Mouse (Mus musculus) myocyte (in vitro differentiated cells): ENCODE results near the gene Gm20388. TPM values are rescaled to one million over a fixed set of nuclear protein-coding genes. Genes with fewer than 3 reads are reported as not detected.

Source experiments
- H3K27me3 ChIP-seq: one replicate; pipeline ENCODE4 v1.6.1; 2011; ENCODE audit not compliant: control insufficient read depth, insufficient read depth, insufficient read length
- H3K36me3 ChIP-seq: one replicate; pipeline ENCODE4 v1.6.1; 2011; ENCODE audit not compliant: control insufficient read depth, insufficient read depth
- H3K4me2 ChIP-seq: one replicate; pipeline ENCODE4 v1.6.1; 2011; ENCODE audit warnings: low read depth, control low read depth
- H3K4me3 ChIP-seq: one replicate; pipeline ENCODE4 v1.5.1; 2011; ENCODE audit warnings: mild to moderate bottlenecking, control low read depth, moderate library complexity
- H3K79me2 ChIP-seq: one replicate; pipeline ENCODE4 v1.6.1; 2011; ENCODE audit not compliant: control insufficient read depth, insufficient read depth
- H3ac ChIP-seq: one replicate; pipeline ENCODE4 v1.6.1; 2011; ENCODE audit not compliant: control insufficient read depth, insufficient read length
- CEBPB ChIP-seq: IDR thresholded peaks from 2 replicates; pipeline ENCODE4 v1.6.1; 2011; ENCODE audit warnings: mild to moderate bottlenecking, moderate library complexity; ENCODE audit not compliant: poor library complexity, insufficient read depth, severe bottlenecking
- E2F4 ChIP-seq: IDR thresholded peaks from one replicate; pipeline ENCODE4 v1.6.1; 2011; ENCODE audit warnings: mild to moderate bottlenecking, control low read depth, moderate library complexity; ENCODE audit not compliant: insufficient read depth
- MAX ChIP-seq: IDR thresholded peaks from one replicate; pipeline ENCODE4 v1.6.1; 2011; ENCODE audit warnings: low read depth, mild to moderate bottlenecking, control low read depth
- MYOD1 ChIP-seq, 3 experiments: IDR thresholded peaks; one replicate each; pipeline ENCODE4 v1.6.1; 2011; ENCODE audit warnings: control low read depth in 2 of 3, low read depth in 2 of 3, mild to moderate bottlenecking in 2 of 3, moderate library complexity in 1 of 3; ENCODE audit not compliant: insufficient read length in 2 of 3, control insufficient read depth in 1 of 3
- MYOG ChIP-seq, 3 experiments: IDR thresholded peaks; one replicate each; pipeline ENCODE4 v1.6.1; 2011; ENCODE audit warnings: control low read depth in 2 of 3, low read depth in 2 of 3, mild to moderate bottlenecking in 2 of 3; ENCODE audit not compliant: insufficient read length in 2 of 3, control insufficient read depth in 1 of 3, insufficient read depth in 1 of 3
- POLR2A ChIP-seq: IDR thresholded peaks from one replicate; pipeline ENCODE4 v1.6.1; 2011; ENCODE audit warnings: low read depth, mild to moderate bottlenecking, control low read depth, moderate library complexity; ENCODE audit not compliant: insufficient read length
- POLR2AphosphoS2 ChIP-seq: IDR thresholded peaks from one replicate; pipeline ENCODE4 v1.6.1; 2011; ENCODE audit warnings: low read depth, control low read depth; ENCODE audit not compliant: insufficient read length
- REST ChIP-seq: IDR thresholded peaks from one replicate; pipeline ENCODE4 v1.6.1; 2011; ENCODE audit warnings: mild to moderate bottlenecking, control low read depth, moderate library complexity; ENCODE audit not compliant: insufficient read depth, insufficient read length
- SRF ChIP-seq: IDR thresholded peaks from one replicate; pipeline ENCODE4 v1.6.1; 2011; ENCODE audit warnings: low read depth; ENCODE audit not compliant: control insufficient read depth, insufficient read length
- TCF12 ChIP-seq: IDR thresholded peaks from one replicate; pipeline ENCODE4 v1.6.1; 2011; ENCODE audit warnings: mild to moderate bottlenecking, control low read depth; ENCODE audit not compliant: poor library complexity, insufficient read depth, severe bottlenecking
- TCF3 ChIP-seq: IDR thresholded peaks from one replicate; pipeline ENCODE4 v1.6.1; 2011; ENCODE audit warnings: low read depth, control low read depth; ENCODE audit not compliant: insufficient read length
- USF1 ChIP-seq: IDR thresholded peaks from one replicate; pipeline ENCODE4 v1.6.1; 2011; ENCODE audit warnings: low read depth, mild to moderate bottlenecking, control low read depth, moderate library complexity
- polyA plus RNA-seq: library from polyadenylated mRNA; unstranded; fragments of >200 nt; fragmentation: generic; extraction: Trizol; gene quantifications from one replicate; pipeline ENCODE4 v1.2.1, GENCODE M21; 2012; ENCODE audit warnings: missing spikeins

Gm20388 gene
- polyA plus RNA-seq, 1 experiment = 15.3 TPM

GRCm38 (mm10) chr8:121829777-121830362 lies 1919.2 kb downstream of the Gm20388 start:
- Histone ChIP-seq H3K27me3 (no peaks in the 10 kb centered on the region), H3K36me3 (no peaks in the 10 kb centered on the region), H3ac (peak overlapping the region; percentile 63), H3K79me2 (peaks cover 22% of the 10 kb centered on the region), H3K4me3 (peak overlapping the region; percentile 81), H3K4me2 (peak overlapping the region; percentile 97)
- TF ChIP-seq USF1 (no peak), MYOG (IDR thresholded peaks at IDR 0.05; ENCODE audit: control insufficient read depth in 1 of 3, insufficient read depth in 1 of 3, insufficient read length in 2 of 3, low read depth in 2 of 3) (no peak), E2F4 (no peak), MYOD1 (IDR thresholded peaks at IDR 0.05; ENCODE audit: control insufficient read depth in 1 of 3, insufficient read length in 2 of 3, low read depth in 2 of 3) (no peak), POLR2A (no peak), MAX (no peak), CEBPB (no peak), POLR2AphosphoS2 (no peak), SRF (no peak), TCF12 (no peak), REST (no peak), TCF3 (no peak)

GRCm38 (mm10) chr8:121832061-121832460 lies 1921.4 kb downstream of the Gm20388 start:
- Histone ChIP-seq H3K4me3 (no peak overlapping the region), H3K4me2 (peak overlapping the region; percentile 53), H3ac (no peak overlapping the region), H3K79me2 (peaks cover 21% of the 10 kb centered on the region), H3K27me3 (no peaks in the 10 kb centered on the region), H3K36me3 (no peaks in the 10 kb centered on the region)
- TF ChIP-seq POLR2A = no peak
- TF ChIP-seq SRF = no peak
- TF ChIP-seq TCF3 = no peak
- no peak for TF ChIP-seq MYOD1 (IDR thresholded peaks at IDR 0.05; ENCODE audit: control insufficient read depth in 1 of 3, insufficient read length in 2 of 3, low read depth in 2 of 3)
- TF ChIP-seq REST = no peak
- TF ChIP-seq MYOG (IDR thresholded peaks at IDR 0.05; ENCODE audit: control insufficient read depth in 1 of 3, insufficient read depth in 1 of 3, insufficient read length in 2 of 3, low read depth in 2 of 3) = no peak
- TF ChIP-seq POLR2AphosphoS2 = no peak
- no peak for TF ChIP-seq E2F4
- no peak for TF ChIP-seq TCF12
- no peak for TF ChIP-seq CEBPB
- no peak for TF ChIP-seq USF1
- no peak for TF ChIP-seq MAX

GRCm38 (mm10) chr8:121832503-121832902 lies 1921.9 kb downstream of the Gm20388 start:
- Histone ChIP-seq H3K4me2 (peak overlapping the region; percentile 53), H3K79me2 (peaks cover 19% of the 10 kb centered on the region), H3K36me3 (no peaks in the 10 kb centered on the region), H3ac (no peak overlapping the region), H3K4me3 (no peak overlapping the region), H3K27me3 (no peaks in the 10 kb centered on the region)
- no peak for TF ChIP-seq POLR2A

GRCm38 (mm10) chr8:121841242-121841641 lies 1930.6 kb downstream of the Gm20388 start:
- H3K36me3 ChIP-seq = no peaks in the 10 kb centered on the region
- TF ChIP-seq MYOD1 (IDR thresholded peaks at IDR 0.05; ENCODE audit: control insufficient read depth in 1 of 3, insufficient read length in 2 of 3, low read depth in 2 of 3) = no peak
- no peak for TF ChIP-seq TCF3
- TF ChIP-seq REST = no peak
- no peak for TF ChIP-seq E2F4
- no peak for TF ChIP-seq POLR2AphosphoS2
- no peak for TF ChIP-seq MAX
- no peak for TF ChIP-seq POLR2A
- TF ChIP-seq CEBPB = no peak
- TF ChIP-seq USF1 = no peak
- no peak for TF ChIP-seq TCF12
- TF ChIP-seq SRF = no peak
- TF ChIP-seq MYOG (IDR thresholded peaks at IDR 0.05; ENCODE audit: control insufficient read depth in 1 of 3, insufficient read depth in 1 of 3, insufficient read length in 2 of 3, low read depth in 2 of 3) = no peak
- no peak overlapping the region for H3ac ChIP-seq
- H3K79me2 ChIP-seq = no peaks in the 10 kb centered on the region
- no peak overlapping the region for H3K4me2 ChIP-seq
- H3K27me3 ChIP-seq = no peaks in the 10 kb centered on the region
- no peak overlapping the region for H3K4me3 ChIP-seq
